23 mouse cellular contexts compared by ENCODE assay signal in the genomic region with DNA sequence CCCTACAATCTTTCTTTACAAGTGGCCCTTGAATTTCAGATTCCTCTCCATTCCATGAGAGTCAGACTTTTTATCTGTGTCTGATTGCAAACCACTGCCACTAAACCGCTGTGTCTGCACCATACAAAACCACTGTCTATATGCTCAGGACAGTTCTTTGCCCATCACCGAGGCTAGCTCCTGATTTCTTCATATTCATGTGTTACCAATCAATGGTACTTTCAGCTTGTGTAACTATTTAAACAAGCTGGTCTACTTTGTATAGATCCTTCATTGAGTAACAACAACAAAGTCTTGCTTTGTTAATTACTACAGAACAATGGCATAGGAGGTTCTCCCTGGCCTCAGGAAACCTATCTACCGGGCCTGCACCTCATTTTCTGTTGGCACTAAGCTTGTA.
A peak's percentile ranks its signal among the peaks of the same experiment; 100 is the strongest.
DNase-seq lines count a peak whose midpoint lies in the region; ATAC-seq and TF ChIP-seq lines count a peak whose summit lies in the region.
"Had no signal": no experiment of that assay in that cellular context is flagged by ENCODE, and none has a peak within 500 bp of the region (broad histone marks: within the 10 kb centered on the region; RNA-seq: fewer than 3 reads in every experiment).

No protein-coding gene starts in this region.

- peak overlapping the region; percentile 23; the same call in 1 of the 2 replicates for H3K4me2 ChIP-seq in heart, embryonic 16.5 days (ENCODE audit: low read depth, low read length)
- H3K4me2 ChIP-seq: embryonic facial prominence, embryonic 13.5 days; forebrain, embryonic 12.5 days; liver, embryonic 13.5 days; lung, embryonic 14.5 days had no signal

- H3K4me3 ChIP-seq in heart, embryonic 10.5 days, result no peak overlapping the region
- H3K4me3 ChIP-seq in heart, embryonic 16.5 days (ENCODE audit: low read length), result no peak overlapping the region
- H3K4me3 ChIP-seq in liver, adult 2 months (ENCODE audit: insufficient read depth, low read depth, low read length), result no peak overlapping the region
- H3K4me3 ChIP-seq: embryonic facial prominence, embryonic 13.5 days; erythroblast, embryonic 14.5 days; forebrain, embryonic 12.5 days; layer of hippocampus, adult 2 months; liver, embryonic 13.5 days had no signal

- 50% methylated on average over 3 of the region's 3 CpGs for WGBS in heart, embryonic 10.5 days
- 55% methylated on average over 3 of the region's 3 CpGs for WGBS in heart, embryonic 16.5 days
- WGBS in liver, adult 2 months, result 21% methylated on average over 3 of the region's 3 CpGs

- no peak for TF ChIP-seq POLR2A in liver, adult 2 months (IDR thresholded peaks at IDR 0.05; ENCODE audit: extremely low read depth, insufficient read depth, low read length)

- peak overlapping the region; percentile 52 for H3K27ac ChIP-seq in heart, embryonic 10.5 days
- H3K27ac ChIP-seq in heart, embryonic 16.5 days (ENCODE audit: low read length), result peak overlapping the region; percentile 71
- no peak overlapping the region for H3K27ac ChIP-seq in liver, adult 2 months (replicated peaks; ENCODE audit: insufficient read depth, low read depth, low read length)
- H3K27ac ChIP-seq: embryonic facial prominence, embryonic 13.5 days; forebrain, embryonic 12.5 days; layer of hippocampus, adult 2 months; liver, embryonic 13.5 days had no signal

- no peak for DNase-seq in heart, embryonic 10.5 days (ENCODE audit: low spot score)
- no peak for DNase-seq in heart, postnatal 4 days
- no peak for DNase-seq in heart, postnatal 25 days (ENCODE audit: low spot score)
- DNase-seq in liver, adult 2 months (ENCODE audit: extremely low read depth, low read depth, low spot score), result peak; percentile 44
- DNase-seq in liver, result no peak
- no peak for DNase-seq in layer of hippocampus, adult 9-11 months
- DNase-seq: adrenal gland, postnatal 10 days; cerebellum, adult 18-20 months; cerebellum, postnatal 14 days; gastrocnemius, postnatal 25 days; kidney, postnatal 25 days; layer of hippocampus, postnatal 36 days; liver, embryonic 13.5 days; lung, embryonic 14.5 days; right cerebral cortex, adult 18-20 months; right cerebral cortex, postnatal 4 days had no signal

- no peaks in the 10 kb centered on the region for H3K36me3 ChIP-seq in heart, embryonic 10.5 days
- no peaks in the 10 kb centered on the region for H3K36me3 ChIP-seq in heart, embryonic 16.5 days (ENCODE audit: control insufficient read depth, insufficient read depth)
- H3K36me3 ChIP-seq in liver, adult 2 months (ENCODE audit: control insufficient read depth, insufficient read depth, low read length), result no peaks in the 10 kb centered on the region
- H3K36me3 ChIP-seq: embryonic facial prominence, embryonic 13.5 days; forebrain, embryonic 12.5 days; liver, embryonic 13.5 days had no signal

- H3K27me3 ChIP-seq in heart, embryonic 10.5 days (ENCODE audit: insufficient read depth, poor library complexity, severe bottlenecking), result no peaks in the 10 kb centered on the region
- H3K27me3 ChIP-seq in heart, embryonic 16.5 days (ENCODE audit: control insufficient read depth, insufficient read depth, low read length), result no peaks in the 10 kb centered on the region
- H3K27me3 ChIP-seq in liver, adult 2 months (ENCODE audit: control insufficient read depth, insufficient read depth, low read length), result no peaks in the 10 kb centered on the region
- H3K27me3 ChIP-seq: embryonic facial prominence, embryonic 13.5 days; forebrain, embryonic 12.5 days; liver, embryonic 13.5 days had no signal

- peaks cover 69% of the 10 kb centered on the region for H3K4me1 ChIP-seq in heart, embryonic 10.5 days
- peaks cover 61% of the 10 kb centered on the region for H3K4me1 ChIP-seq in heart, embryonic 16.5 days (ENCODE audit: control insufficient read depth, insufficient read depth, low read length)
- peaks cover 11% of the 10 kb centered on the region for H3K4me1 ChIP-seq in liver, adult 2 months (ENCODE audit: control insufficient read depth, insufficient read depth, low read length)

- ATAC-seq in heart, embryonic 16.5 days (replicated peaks; ENCODE audit: extremely low read depth, insufficient read depth, low FRiP score), result no peak
- ATAC-seq in granulocyte monocyte progenitor cell, adult 5-6 weeks (replicated peaks; ENCODE audit: poor library complexity, severe bottlenecking), result peak; percentile 16
- ATAC-seq: intestine, postnatal 0 days had no signal

- H3K9ac ChIP-seq in heart, embryonic 16.5 days (ENCODE audit: low read length), result no peak overlapping the region
- H3K9ac ChIP-seq in liver, adult 2 months (ENCODE audit: low read depth, low read length), result no peak overlapping the region
- H3K9ac ChIP-seq: embryonic facial prominence, embryonic 13.5 days; forebrain, embryonic 12.5 days; liver, embryonic 13.5 days; lung, embryonic 14.5 days had no signal

- intact Hi-C loops in heart, postnatal 25 days (cut with DNase I), result no loop called here

- no peaks in the 10 kb centered on the region for H3K79me2 ChIP-seq in liver, adult 2 months (ENCODE audit: control insufficient read depth, insufficient read depth, low read length)

- no peak for TF ChIP-seq CTCF in liver, adult 2 months (IDR thresholded peaks at IDR 0.05; ENCODE audit: low read depth, low read length)

- no peaks in the 10 kb centered on the region for H3K9me3 ChIP-seq in heart, embryonic 10.5 days
- H3K9me3 ChIP-seq in heart, embryonic 16.5 days (replicated peaks; ENCODE audit: control insufficient read depth, low read length), result no peaks in the 10 kb centered on the region
- H3K9me3 ChIP-seq: embryonic facial prominence, embryonic 13.5 days; forebrain, embryonic 12.5 days; liver, embryonic 13.5 days had no signal
